Mouse (Mus musculus): ENCODE results near the gene Mfsd6. TPM values are rescaled to one million over a fixed set of nuclear protein-coding genes. Genes with fewer than 3 reads are reported as not detected.

Mfsd6 gene
- total RNA-seq (2014; rRNA removed) = 54.7 and 59.5 TPM in 2 replicates
- 10.6 and 11.2 TPM in 2 replicates for polyA plus RNA-seq (2015; fragmentation: Nextera tagmentation; extraction: Ambion mirVana)

GRCm38 (mm10) chr1:52727056-52727900, at the start of gene Mfsd6:
TSS of gene Mfsd6 (minus strand) at chr1:52727462.
- H3K27me3 ChIP-seq (ENCODE audit: insufficient read depth, low read length) = no peaks in the 10 kb centered on the region
- under 1% methylated on average over 37 of the region's 63 CpGs for WGBS

GRCm38 (mm10) chr1:52765176-52766111, 38.2 kb upstream of the Mfsd6 start:
- H3K4me1 ChIP-seq (ENCODE audit: insufficient read depth, low read length) = no peaks in the 10 kb centered on the region
- no peak for TF ChIP-seq CTCF (IDR thresholded peaks at IDR 0.05)
- H3K9me3 ChIP-seq (ENCODE audit: low read length) = no peaks in the 10 kb centered on the region
- no peak for ATAC-seq (ENCODE audit: low FRiP score)
- H3K36me3 ChIP-seq (ENCODE audit: insufficient read depth, low read length) = no peaks in the 10 kb centered on the region
- no peaks in the 10 kb centered on the region for H3K27me3 ChIP-seq (ENCODE audit: insufficient read depth, low read length)
- 74% methylated on average over 7 of the region's 7 CpGs for WGBS
- no peak for DNase-seq (ENCODE audit: low spot score)
- no peak overlapping the region for H3K27ac ChIP-seq (ENCODE audit: low read depth, low read length)
- no peak overlapping the region for H3K4me2 ChIP-seq (ENCODE audit: low read depth, low read length, poor library complexity, severe bottlenecking)
- no peak overlapping the region for H3K9ac ChIP-seq (replicated peaks; ENCODE audit: low read length, poor library complexity, severe bottlenecking)
- no peak overlapping the region for H3K4me3 ChIP-seq (ENCODE audit: low read depth, low read length)

More at GRCm38 (mm10) chr1:52727056-52727900, at the start of gene Mfsd6:
- Histone ChIP-seq H3K27ac (ENCODE audit: low read depth, low read length) (peak within 1 kb of the TSS; percentile 90), H3K4me3 (ENCODE audit: low read depth, low read length) (peak within 1 kb of the TSS; percentile 95), H3K9ac (replicated peaks; ENCODE audit: low read length, poor library complexity, severe bottlenecking) (peak within 1 kb of the TSS; percentile 94), H3K36me3 (ENCODE audit: insufficient read depth, low read length) (no peaks in the 10 kb centered on the region), H3K4me1 (ENCODE audit: insufficient read depth, low read length) (peaks cover 6% of the 10 kb centered on the region; the same call in 1 of the 2 replicates), H3K4me2 (ENCODE audit: low read depth, low read length, poor library complexity, severe bottlenecking) (peak within 1 kb of the TSS; percentile 80), H3K9me3 (ENCODE audit: low read length) (no peaks in the 10 kb centered on the region)
- TF ChIP-seq CTCF (IDR thresholded peaks at IDR 0.05) = no peak
- ATAC-seq (ENCODE audit: low FRiP score) = peak; percentile 76
- peak; percentile 42 for DNase-seq (ENCODE audit: low spot score)

- Histone ChIP-seq H3K27ac (ENCODE audit: low read depth, low read length) (no peak overlapping the region), H3K36me3 (ENCODE audit: insufficient read depth, low read length) (no peaks in the 10 kb centered on the region), H3K4me2 (ENCODE audit: low read depth, low read length, poor library complexity, severe bottlenecking) (no peak overlapping the region), H3K4me3 (ENCODE audit: low read depth, low read length) (no peak overlapping the region), H3K9ac (replicated peaks; ENCODE audit: low read length, poor library complexity, severe bottlenecking) (no peak overlapping the region), H3K9me3 (ENCODE audit: low read length) (no peaks in the 10 kb centered on the region), H3K27me3 (ENCODE audit: insufficient read depth, low read length) (no peaks in the 10 kb centered on the region), H3K4me1 (ENCODE audit: insufficient read depth, low read length) (no peaks in the 10 kb centered on the region)
- no peak for DNase-seq (ENCODE audit: low spot score)
- no peak for ATAC-seq (ENCODE audit: low FRiP score)
- 68% methylated on average over 4 of the region's 4 CpGs for WGBS
- TF ChIP-seq CTCF (IDR thresholded peaks at IDR 0.05) = no peak
Observed at GRCm38 (mm10) chr1:52763894-52764809, 36.9 kb upstream of the Mfsd6 start.

GRCm38 (mm10) chr1:52758174-52758573, 30.9 kb upstream of the Mfsd6 start:
- Histone ChIP-seq H3K36me3 (ENCODE audit: insufficient read depth, low read length) (no peaks in the 10 kb centered on the region), H3K27me3 (ENCODE audit: insufficient read depth, low read length) (no peaks in the 10 kb centered on the region), H3K9ac (replicated peaks; ENCODE audit: low read length, poor library complexity, severe bottlenecking) (no peak overlapping the region), H3K4me3 (ENCODE audit: low read depth, low read length) (no peak overlapping the region), H3K9me3 (ENCODE audit: low read length) (no peaks in the 10 kb centered on the region), H3K4me1 (ENCODE audit: insufficient read depth, low read length) (no peaks in the 10 kb centered on the region), H3K4me2 (ENCODE audit: low read depth, low read length, poor library complexity, severe bottlenecking) (no peak overlapping the region), H3K27ac (ENCODE audit: low read depth, low read length) (no peak overlapping the region)
- TF ChIP-seq CTCF (IDR thresholded peaks at IDR 0.05) = no peak
- peak; percentile 24 for DNase-seq (ENCODE audit: low spot score)
- ATAC-seq (ENCODE audit: low FRiP score) = peak; percentile 49; the same call in 1 of the 2 replicates
- 34% methylated on average over 1 of the region's 1 CpGs for WGBS

- Histone ChIP-seq H3K27me3 (ENCODE audit: insufficient read depth, low read length) (no peaks in the 10 kb centered on the region), H3K36me3 (ENCODE audit: insufficient read depth, low read length) (no peaks in the 10 kb centered on the region), H3K9ac (replicated peaks; ENCODE audit: low read length, poor library complexity, severe bottlenecking) (no peak overlapping the region), H3K4me3 (ENCODE audit: low read depth, low read length) (no peak overlapping the region), H3K27ac (ENCODE audit: low read depth, low read length) (no peak overlapping the region), H3K4me2 (ENCODE audit: low read depth, low read length, poor library complexity, severe bottlenecking) (no peak overlapping the region), H3K4me1 (ENCODE audit: insufficient read depth, low read length) (no peaks in the 10 kb centered on the region), H3K9me3 (ENCODE audit: low read length) (no peaks in the 10 kb centered on the region)
- 91% methylated on average over 1 of the region's 1 CpGs for WGBS
- TF ChIP-seq CTCF (IDR thresholded peaks at IDR 0.05) = no peak
- no peak for DNase-seq (ENCODE audit: low spot score)
- ATAC-seq (ENCODE audit: low FRiP score) = no peak
Observed at GRCm38 (mm10) chr1:52754331-52754730, 27.1 kb upstream of the Mfsd6 start.

All from midbrain, postnatal 0 days (tissue).